Mouse (Mus musculus) G1E (cell line): ENCODE results near the gene Aoah.

Source experiments
- CTCF ChIP-seq: IDR thresholded peaks from 2 replicates; pipeline ENCODE4 v1.5.1; 2012; ENCODE audit warnings: low read depth, low read length, inconsistent platforms, mixed read lengths
- GATA1 ChIP-seq: IDR thresholded peaks from 2 replicates; pipeline ENCODE4 v1.6.1; 2012; ENCODE audit warnings: borderline replicate concordance, low read length, inconsistent platforms, mixed read lengths
- GATA2 ChIP-seq: IDR thresholded peaks from 2 replicates; pipeline ENCODE4 v1.6.1; 2012; ENCODE audit warnings: low read depth, low read length, inconsistent platforms, borderline replicate concordance
- POLR2AphosphoS5 ChIP-seq: IDR thresholded peaks from 2 replicates; pipeline ENCODE4 v1.6.1; 2012; ENCODE audit warnings: low read depth, low read length, inconsistent platforms; ENCODE audit not compliant: insufficient replicate concordance

- TF ChIP-seq CTCF (no peak), GATA1 (no peak), GATA2 (no peak), POLR2AphosphoS5 (no peak)
These were observed 7.1 kb upstream of the Aoah start for GRCm38 (mm10) chr13:20786825-20787245.
